Mouse (Mus musculus): ENCODE measurements around the gene Trp53inp2. TPM values are rescaled to one million over a fixed set of nuclear protein-coding genes. Genes with fewer than 3 reads are reported as not detected.

Trp53inp2 gene
- total RNA-seq, 2 experiments from 2014 or later: 334 to 391 TPM

- peak; percentile 79 for DNase-seq
- TF ChIP-seq CTCF (IDR thresholded peaks at IDR 0.05): no peak
- Histone ChIP-seq H3K27ac (peak overlapping the region; percentile 82), H3K4me3 (peak overlapping the region; percentile 13; the same call in 1 of the 2 replicates)
- intact Hi-C loops (cut with DNase I): no loop called here
Observed at GRCm38 (mm10) chr2:155369333-155369883, 11.5 kb upstream of the Trp53inp2 start.

- TF ChIP-seq CTCF (IDR thresholded peaks at IDR 0.05): no peak
- Histone ChIP-seq H3K27ac (no peak overlapping the region), H3K4me3 (no peak overlapping the region)
- intact Hi-C loops (cut with DNase I): no loop called here
- DNase-seq: no peak
Observed at GRCm38 (mm10) chr2:155372451-155372850, 8.4 kb upstream of the Trp53inp2 start.

GRCm38 (mm10) chr2:155373302-155373701 is 7.6 kb upstream of the Trp53inp2 start:
- Histone ChIP-seq H3K4me3 (no peak overlapping the region), H3K27ac (no peak overlapping the region)
- intact Hi-C loops (cut with DNase I): no loop called here
- TF ChIP-seq CTCF (IDR thresholded peaks at IDR 0.05): no peak
- DNase-seq: no peak

GRCm38 (mm10) chr2:155373886-155374285 is 7.0 kb upstream of the Trp53inp2 start:
- TF ChIP-seq CTCF (IDR thresholded peaks at IDR 0.05): no peak
- intact Hi-C loops (cut with DNase I): no loop called here
- no peak for DNase-seq
- Histone ChIP-seq H3K27ac (no peak overlapping the region), H3K4me3 (no peak overlapping the region)

GRCm38 (mm10) chr2:155374521-155374920 is 6.3 kb upstream of the Trp53inp2 start:
- Histone ChIP-seq H3K27ac (no peak overlapping the region), H3K4me3 (no peak overlapping the region)
- TF ChIP-seq CTCF (IDR thresholded peaks at IDR 0.05): no peak
- intact Hi-C loops (cut with DNase I): no loop called here
- no peak for DNase-seq

- H3K27ac ChIP-seq: no peak overlapping the region
- no peak overlapping the region for H3K4me3 ChIP-seq
- intact Hi-C loops (cut with DNase I): no loop called here
- TF ChIP-seq CTCF (IDR thresholded peaks at IDR 0.05): no peak
- DNase-seq: no peak
Observed at GRCm38 (mm10) chr2:155376191-155376590, 4.7 kb upstream of the Trp53inp2 start.

DNA sequence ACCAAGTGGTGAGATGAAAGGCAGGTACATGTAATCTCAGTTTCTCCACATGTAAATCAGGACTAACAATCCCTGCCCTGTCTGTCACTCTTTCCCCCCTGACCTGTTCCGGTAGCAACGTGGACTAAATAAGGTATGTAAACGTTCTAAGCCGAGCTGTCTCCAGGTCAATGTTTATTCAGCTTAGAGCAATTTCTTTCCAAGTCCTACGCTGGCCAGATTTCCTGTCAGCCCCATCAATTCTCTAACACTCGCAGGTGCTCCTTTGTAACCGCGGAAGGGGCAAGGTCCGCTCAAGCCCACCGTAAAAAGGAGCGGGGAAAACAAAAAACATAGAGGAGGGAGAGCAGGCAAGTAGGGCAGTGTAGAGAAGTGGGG is 190 bp downstream of the Trp53inp2 start:
- Histone ChIP-seq H3K27ac (peak overlapping the region; percentile 100), H3K4me3 (peak overlapping the region; percentile 99)
- DNase-seq: no peak
- no peak for TF ChIP-seq CTCF (IDR thresholded peaks at IDR 0.05)
- intact Hi-C loops (cut with DNase I): loop anchor here (5.0 kb wide), 1 partner anchor 84 kb away; no protein-coding TSS in a partner anchor

DNA sequence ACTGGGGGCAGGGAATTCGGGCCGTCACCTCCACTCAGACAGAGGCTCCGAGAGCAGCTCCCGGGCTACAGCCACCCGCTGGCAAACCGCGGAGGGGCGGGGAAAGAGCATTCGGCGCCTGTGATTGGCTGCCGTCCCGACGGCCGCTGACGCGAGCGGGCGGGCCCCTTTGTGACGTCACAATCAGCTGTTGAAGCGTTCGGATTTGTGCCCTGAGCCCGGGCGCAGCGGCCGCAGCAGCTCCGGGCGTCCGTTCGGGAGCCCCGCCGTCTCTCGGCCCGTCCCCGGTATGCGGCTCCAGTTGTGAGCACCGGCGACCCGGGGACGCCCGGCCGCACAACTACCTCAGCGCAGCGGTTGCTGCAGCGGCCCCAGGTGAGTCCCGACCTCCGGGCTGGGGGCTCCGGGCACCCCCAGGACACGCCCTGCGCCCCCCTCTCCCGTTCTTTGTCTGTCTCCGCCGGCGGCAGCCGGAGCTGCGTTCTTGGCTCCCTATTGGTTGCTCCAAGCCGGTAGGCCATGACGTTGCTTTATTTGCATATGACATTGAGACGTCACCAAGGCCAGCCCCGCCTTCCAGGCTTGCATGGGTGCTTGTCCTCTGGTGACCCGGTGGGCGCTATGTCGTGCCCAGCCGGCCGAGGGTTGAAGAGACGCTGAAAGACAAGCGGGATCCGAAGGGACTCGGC is 928 bp downstream of the Trp53inp2 start:
- intact Hi-C loops (cut with DNase I): loop anchor here (2.0 to 5.0 kb wide), 2 partner anchors 25 to 84 kb away; partner anchors contain the start of gene Pigu
- Histone ChIP-seq H3K27ac (peak overlapping the region; percentile 100), H3K4me3 (peak overlapping the region; percentile 99)
- no peak for TF ChIP-seq CTCF (IDR thresholded peaks at IDR 0.05)
- DNase-seq: peak; percentile 99

DNA sequence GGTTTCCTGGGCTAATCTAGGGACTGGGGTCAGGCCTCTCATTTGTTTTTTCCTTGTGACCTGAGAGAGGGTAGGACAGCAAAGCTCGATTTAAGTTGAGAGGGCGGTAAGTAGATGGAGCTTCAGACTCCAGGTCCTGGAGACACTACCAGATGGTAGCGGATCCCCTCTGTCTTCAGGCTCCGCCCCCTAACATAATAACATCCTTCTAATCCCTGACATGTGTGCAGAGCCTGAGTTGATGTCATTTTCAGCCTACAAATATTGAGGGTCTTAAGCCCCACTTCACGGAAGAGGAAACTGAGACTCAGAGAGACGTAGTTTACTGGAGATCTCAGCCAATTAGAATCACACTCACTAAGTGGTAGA is 1.5 kb downstream of the Trp53inp2 start:
- Histone ChIP-seq H3K4me3 (peak overlapping the region; percentile 99), H3K27ac (peak overlapping the region; percentile 100)
- DNase-seq: no peak
- TF ChIP-seq CTCF (IDR thresholded peaks at IDR 0.05): no peak
- intact Hi-C loops (cut with DNase I): loop anchor here (2.0 to 5.0 kb wide), 2 partner anchors 26 to 85 kb away; partner anchors contain the start of gene Pigu

- peak; percentile 42 for TF ChIP-seq CTCF (IDR thresholded peaks at IDR 0.05)
- intact Hi-C loops (cut with DNase I): loop anchor here (2.0 to 5.0 kb wide), 2 partner anchors 26 to 86 kb away; partner anchors contain the start of gene Pigu
- peak; percentile 79 for DNase-seq
- Histone ChIP-seq H3K4me3 (peak overlapping the region; percentile 99), H3K27ac (peak overlapping the region; percentile 100)
Observed at GRCm38 (mm10) chr2:155382791-155383438, 2.1 kb downstream of the Trp53inp2 start.

DNA sequence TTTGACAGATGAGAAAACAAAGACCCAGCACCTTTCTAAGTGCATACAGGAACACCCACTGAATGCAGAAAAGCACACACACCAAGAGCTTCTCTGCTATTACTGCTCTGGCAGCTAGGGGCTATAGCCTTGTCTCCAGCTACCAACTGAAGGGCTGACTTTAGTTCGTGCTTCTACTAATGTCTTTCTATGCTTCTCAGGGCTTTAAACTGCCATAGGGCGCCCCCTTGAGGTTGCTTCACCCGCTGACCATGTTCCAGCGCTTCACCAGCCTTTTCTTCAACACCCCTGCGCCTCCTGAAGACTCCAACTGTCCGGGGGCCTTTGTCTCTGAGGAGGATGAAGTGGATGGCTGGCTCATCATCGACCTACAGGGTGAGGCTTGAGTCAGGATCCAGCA is 4.2 kb downstream of the Trp53inp2 start:
- peak; percentile 87 for DNase-seq
- H3K27ac ChIP-seq: peak overlapping the region; percentile 100
- intact Hi-C loops (cut with DNase I): loop anchor here (2.0 to 5.0 kb wide), 2 partner anchors 108 to 148 kb away; partner anchors contain the start of genes Dynlrb1 and Map1lc3a
- peak overlapping the region; percentile 99 for H3K4me3 ChIP-seq
- TF ChIP-seq CTCF (IDR thresholded peaks at IDR 0.05): peak; percentile 89

GRCm38 (mm10) chr2:155385731-155386533 is 5.1 kb downstream of the Trp53inp2 start:
- H3K4me3 ChIP-seq: peak overlapping the region; percentile 45
- TF ChIP-seq CTCF (IDR thresholded peaks at IDR 0.05): no peak
- intact Hi-C loops (cut with DNase I): loop anchor here (2.0 to 5.0 kb wide), 3 partner anchors 109 to 177 kb away; partner anchors contain the start of genes Dynlrb1 and Map1lc3a
- H3K27ac ChIP-seq: peak overlapping the region; percentile 100
- DNase-seq: peak; percentile 33

All from gastrocnemius, adult 2 months (tissue).